Mouse (Mus musculus): ENCODE results near the gene Kat2b. TPM values are rescaled to one million over a fixed set of nuclear protein-coding genes. Genes with fewer than 3 reads are reported as not detected.
A peak's percentile ranks its signal among the peaks of the same experiment; 100 is the strongest.
"Not testable (repeated sequence)": the region's sequence is repeated elsewhere in the genome, so short reads cannot be mapped to it uniquely, and the experiment has no call there.

The Kat2b gene
- total RNA-seq, 2 experiments from 2014 or later, result 14.1 to 14.6 TPM

- DNase-seq (ENCODE audit: low spot score in 2 of 2), result peak; percentile 54 to 62
Observed at GRCm38 (mm10) chr17:53596314-53596882, 29.7 kb downstream of the Kat2b start.

- no peak for DNase-seq (ENCODE audit: low spot score in 2 of 2)
Observed at GRCm38 (mm10) chr17:53596941-53597790, 30.5 kb downstream of the Kat2b start.

- no peak for DNase-seq (ENCODE audit: low spot score in 2 of 2)
Observed at GRCm38 (mm10) chr17:53598571-53598970, 31.9 kb downstream of the Kat2b start.

GRCm38 (mm10) chr17:53603236-53603635 is 36.6 kb downstream of the Kat2b start:
- not testable (repeated sequence) for DNase-seq (ENCODE audit: low spot score in 2 of 2)

GRCm38 (mm10) chr17:53606082-53606481 is 39.4 kb downstream of the Kat2b start:
- not testable (repeated sequence) for DNase-seq (ENCODE audit: low spot score in 2 of 2)

- DNase-seq (ENCODE audit: low spot score in 2 of 2), result not testable (repeated sequence)
Observed at GRCm38 (mm10) chr17:53608924-53609323, 42.3 kb downstream of the Kat2b start.

- no peak for DNase-seq (ENCODE audit: low spot score in 2 of 2)
Observed at GRCm38 (mm10) chr17:53617295-53617957, 50.8 kb downstream of the Kat2b start.

- DNase-seq (ENCODE audit: low spot score in 2 of 2), result no peak
Observed at GRCm38 (mm10) chr17:53618369-53618768, 51.7 kb downstream of the Kat2b start.

GRCm38 (mm10) chr17:53619391-53619790 is 52.7 kb downstream of the Kat2b start:
- DNase-seq (ENCODE audit: low spot score in 2 of 2), result no peak

GRCm38 (mm10) chr17:53620611-53621010 is 54.0 kb downstream of the Kat2b start:
- DNase-seq (ENCODE audit: low spot score in 2 of 2), result no peak

GRCm38 (mm10) chr17:53622125-53622524 is 55.5 kb downstream of the Kat2b start:
- no peak for DNase-seq (ENCODE audit: low spot score in 2 of 2)

GRCm38 (mm10) chr17:53623762-53624161 is 57.1 kb downstream of the Kat2b start:
- no peak for DNase-seq (ENCODE audit: low spot score in 2 of 2)

GRCm38 (mm10) chr17:53626160-53626559 is 59.5 kb downstream of the Kat2b start:
- DNase-seq (ENCODE audit: low spot score in 2 of 2), result no peak

- no peak for DNase-seq (ENCODE audit: low spot score in 2 of 2)
Observed at GRCm38 (mm10) chr17:53627497-53627896, 60.8 kb downstream of the Kat2b start.

GRCm38 (mm10) chr17:53628131-53628530 is 61.5 kb downstream of the Kat2b start:
- no peak for DNase-seq (ENCODE audit: low spot score in 2 of 2)

- DNase-seq (ENCODE audit: low spot score in 2 of 2), result no peak
Observed at GRCm38 (mm10) chr17:53631344-53631743, 64.7 kb downstream of the Kat2b start.

GRCm38 (mm10) chr17:53643360-53643759 is 76.7 kb downstream of the Kat2b start:
- no peak for DNase-seq (ENCODE audit: low spot score in 2 of 2)

GRCm38 (mm10) chr17:53650251-53650661 is 83.6 kb downstream of the Kat2b start:
- DNase-seq (ENCODE audit: low spot score in 2 of 2), result no peak

- DNase-seq (ENCODE audit: low spot score in 2 of 2), result peak in 1 of 2 experiments; percentile 12
Observed at GRCm38 (mm10) chr17:53654596-53654995, 87.9 kb downstream of the Kat2b start.

- DNase-seq (ENCODE audit: low spot score in 2 of 2), result no peak
Observed at GRCm38 (mm10) chr17:53655081-53655480, 88.4 kb downstream of the Kat2b start.

- DNase-seq (ENCODE audit: low spot score in 2 of 2), result no peak
Observed at GRCm38 (mm10) chr17:53655959-53656358, 89.3 kb downstream of the Kat2b start.

- no peak for DNase-seq (ENCODE audit: low spot score in 2 of 2)
Observed at GRCm38 (mm10) chr17:53656369-53656860, 89.8 kb downstream of the Kat2b start.
